Mouse (Mus musculus): ENCODE measurements around the gene Retreg2.

The Retreg2 gene

DNA sequence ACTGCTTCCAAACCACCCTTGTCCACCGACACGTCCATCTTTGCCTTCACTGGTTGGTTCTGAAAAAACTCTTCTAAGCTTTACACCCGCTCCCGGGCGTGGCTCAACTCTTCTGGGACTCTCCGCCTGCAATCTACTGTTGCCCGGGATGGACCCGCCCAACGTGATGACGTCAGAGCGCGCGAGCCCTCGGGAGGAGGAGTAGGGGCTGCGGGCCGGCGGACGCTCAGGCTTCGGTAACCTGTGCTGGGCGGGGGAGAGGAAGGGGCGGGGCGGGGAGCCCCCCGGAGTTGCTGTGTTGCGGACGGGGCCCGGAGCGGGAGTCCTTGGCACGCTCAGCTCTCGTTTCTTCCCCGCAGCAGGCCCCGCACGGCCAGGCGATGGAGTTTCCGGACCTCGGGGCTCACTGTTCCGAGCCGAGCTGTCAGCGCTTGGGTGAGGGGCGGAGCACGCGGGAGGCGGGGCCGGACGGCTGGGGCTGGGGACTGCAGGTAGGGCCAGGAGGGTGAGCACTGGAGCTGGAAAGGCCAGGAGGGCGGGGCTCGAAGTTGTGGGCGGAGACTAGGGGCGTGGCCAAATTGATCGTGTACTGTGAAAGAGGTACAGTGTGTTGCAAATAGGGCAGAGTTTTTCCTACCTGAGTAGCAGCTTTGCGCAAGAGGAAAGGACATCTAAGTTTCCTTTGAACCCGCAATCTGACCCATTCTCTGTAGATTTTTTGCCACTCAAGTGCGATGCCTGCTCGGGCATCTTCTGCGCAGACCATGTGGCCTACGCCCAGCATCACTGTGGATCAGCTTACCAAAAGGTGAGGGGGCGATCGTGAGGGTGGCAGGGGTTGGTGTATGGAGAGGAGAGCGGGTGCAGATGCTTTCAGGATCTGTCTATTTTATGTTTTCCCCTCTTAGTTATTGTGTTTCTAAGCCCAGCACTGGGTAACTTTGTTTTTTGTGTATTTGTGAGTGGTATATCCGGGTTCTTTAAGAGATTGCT lies 26.2 kb downstream of the Retreg2 start, which contains the start of gene Zfand2b:
Gene Zfand2b (plus strand): TSS at position 175 of the 993 bp plus-strand sequence.
- peak; percentile 98 for DNase-seq

DNA sequence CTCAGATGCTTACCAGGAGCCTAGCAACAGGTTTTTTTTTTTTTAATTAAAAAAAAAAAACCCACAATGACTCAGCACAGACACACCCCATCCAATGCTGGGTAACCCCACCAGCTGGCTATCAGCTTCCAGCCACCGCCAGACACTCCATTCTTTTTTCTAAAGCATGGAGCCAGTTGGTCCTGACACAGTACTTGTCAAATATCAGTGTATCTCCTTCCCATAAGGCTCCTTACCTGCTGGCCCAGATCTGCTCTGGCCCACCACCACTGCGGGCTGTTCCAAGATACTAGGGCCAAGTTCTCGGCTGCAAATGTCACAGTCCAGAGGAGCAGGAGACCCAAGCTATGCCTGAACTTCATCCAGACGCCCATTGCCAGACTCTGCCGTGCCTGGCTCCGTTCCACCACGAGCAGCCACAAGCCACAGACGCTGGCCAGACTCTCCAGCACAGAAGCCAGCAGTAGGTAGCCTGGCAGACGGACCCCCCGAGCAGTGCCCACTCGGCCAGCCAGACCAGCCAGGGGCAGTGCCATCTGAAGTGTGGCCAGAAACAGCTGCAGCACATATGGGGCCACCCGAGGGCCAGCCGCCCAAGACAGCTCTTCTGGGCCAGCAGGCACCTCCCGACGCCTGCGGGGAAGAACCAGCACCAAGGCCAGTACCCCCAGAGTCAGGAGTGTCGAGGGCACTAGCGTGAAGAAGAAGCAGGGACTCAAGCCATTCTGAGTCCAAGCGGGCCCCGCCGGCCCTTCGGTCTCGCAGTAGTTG lies 36.9 kb downstream of the Retreg2 start:
- peak; percentile 29 for DNase-seq

DNA sequence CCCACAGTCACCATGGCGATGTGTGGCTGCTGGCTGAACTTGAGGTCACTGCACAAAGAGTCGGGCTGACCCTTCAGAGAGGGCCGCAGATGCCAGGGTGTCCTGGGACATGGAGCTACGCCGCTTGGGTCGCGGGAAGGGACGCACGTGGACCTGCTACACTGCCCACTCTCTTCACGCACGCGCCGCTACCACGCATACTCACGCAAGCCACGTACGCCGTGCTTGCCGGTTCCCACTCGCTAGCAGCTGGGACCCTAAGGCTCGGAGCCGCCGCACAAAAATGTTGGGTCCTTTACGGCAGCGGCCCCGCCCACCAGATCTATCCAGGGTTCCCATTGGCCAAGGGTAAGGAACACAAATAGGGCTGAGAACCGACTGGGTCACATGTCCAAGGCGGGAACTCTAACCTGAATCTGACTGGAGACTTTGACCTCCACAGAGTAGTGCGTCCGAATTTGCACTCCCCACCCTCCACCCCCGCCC lies 37.6 kb downstream of the Retreg2 start, which contains the start of gene Abcb6:
Gene Abcb6 (minus strand): TSS at position 288 of the 486 bp plus-strand sequence.
- peak; percentile 93 for DNase-seq

DNA sequence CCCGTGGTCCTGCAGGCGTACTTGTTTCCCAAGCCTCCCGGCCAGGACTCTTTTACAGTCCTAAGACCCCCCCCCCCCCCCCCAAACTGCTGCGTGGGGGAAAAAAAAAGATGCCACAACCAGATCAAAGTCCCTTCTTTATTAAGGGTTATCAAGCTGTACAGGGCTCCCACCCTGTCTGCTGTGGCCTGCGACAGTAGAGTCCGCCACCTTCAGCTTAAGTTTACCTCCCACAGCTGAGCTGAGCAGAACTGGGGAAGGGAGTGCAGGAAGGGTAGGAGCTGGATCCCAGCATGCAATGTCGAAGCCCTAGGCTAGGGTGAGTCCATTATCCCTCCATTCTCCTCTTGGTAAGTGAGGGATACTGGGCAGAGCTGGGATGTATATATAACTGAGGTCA lies 38.2 kb downstream of the Retreg2 start:
- no peak for DNase-seq

DNA sequence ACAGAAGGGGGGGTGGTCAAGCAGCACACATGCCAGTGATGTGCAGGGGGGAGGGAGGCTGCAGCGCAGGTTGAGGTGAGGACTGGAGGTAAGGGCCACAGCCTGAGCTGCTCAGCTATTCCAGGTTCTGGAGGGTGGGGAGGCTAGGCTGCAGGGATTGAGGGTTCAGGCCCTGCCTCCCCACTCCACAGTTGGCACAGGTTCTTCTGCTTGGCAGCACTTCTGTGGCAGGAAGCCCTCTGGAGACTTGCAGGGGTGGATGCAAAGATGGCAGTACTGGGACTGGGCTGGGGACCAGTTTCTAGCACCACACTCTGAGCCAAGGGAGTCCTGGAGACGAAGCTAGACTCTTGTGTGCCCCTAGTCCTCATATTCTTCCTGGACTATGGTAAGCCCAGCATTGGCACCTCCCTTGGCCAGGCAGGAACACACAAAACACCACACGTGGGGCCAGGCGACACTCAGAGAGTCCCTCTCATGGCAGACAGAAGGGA lies 38.8 kb downstream of the Retreg2 start:
- DNase-seq = no peak

DNA sequence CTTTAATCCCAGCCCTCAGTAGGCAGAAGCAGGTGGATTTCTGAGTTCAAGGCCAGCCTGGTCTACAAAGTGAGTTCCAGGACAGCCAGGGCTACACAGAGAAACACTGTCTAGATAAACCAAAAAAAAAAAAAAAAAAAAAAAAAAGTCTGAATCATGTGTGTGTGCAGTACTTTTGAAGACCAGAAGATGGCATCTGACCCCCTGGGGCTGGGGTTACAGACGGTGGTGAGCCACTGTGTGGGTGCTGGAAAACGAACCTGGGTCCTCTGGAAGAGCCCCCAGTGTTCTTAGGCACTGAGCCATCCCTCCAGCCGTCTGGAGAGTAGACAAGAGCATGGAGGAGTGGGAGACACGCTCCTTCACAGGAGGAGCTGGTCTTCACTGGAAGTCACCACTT lies 39.6 kb downstream of the Retreg2 start:
- no peak for DNase-seq

DNA sequence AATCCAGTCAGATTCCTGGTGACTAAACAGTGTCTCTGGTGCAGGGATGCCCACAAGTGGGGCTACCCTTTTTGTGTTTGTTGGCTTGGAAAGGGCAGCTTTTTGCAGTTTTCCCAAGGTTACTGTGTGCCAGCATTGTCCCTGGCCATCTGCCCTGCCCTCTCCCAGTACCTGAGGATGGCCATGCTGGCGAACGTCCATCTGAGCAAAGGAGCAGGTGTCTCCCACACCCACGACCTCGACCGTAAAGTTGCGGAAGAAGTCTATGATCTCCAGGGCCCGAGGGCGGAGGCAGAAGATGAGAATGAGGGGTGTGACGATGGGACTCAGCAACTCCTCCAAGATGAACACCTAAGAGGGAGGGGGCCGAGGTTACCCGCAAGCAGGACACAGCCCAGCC lies 42.9 kb downstream of the Retreg2 start:
- no peak for DNase-seq

DNA sequence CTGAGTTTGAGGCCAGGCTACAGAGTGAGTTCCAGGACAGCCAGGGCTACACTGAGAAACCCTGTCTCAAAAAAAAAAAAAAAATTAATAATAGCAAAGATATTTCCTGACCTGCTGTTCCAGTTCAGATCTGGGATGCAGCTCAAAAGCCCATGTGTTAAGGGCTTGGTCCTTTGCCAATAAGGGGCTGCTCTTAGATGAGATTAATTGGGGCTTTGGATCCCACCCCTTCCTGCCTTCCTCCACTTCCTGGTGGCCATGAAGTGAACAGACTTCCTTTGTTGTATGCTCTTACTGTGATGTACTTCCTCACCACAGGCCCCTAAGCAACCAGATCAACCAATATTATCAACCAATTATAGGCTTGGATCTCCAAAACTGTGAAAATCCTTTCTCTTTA lies 44.5 kb downstream of the Retreg2 start:
- DNase-seq = no peak

DNA sequence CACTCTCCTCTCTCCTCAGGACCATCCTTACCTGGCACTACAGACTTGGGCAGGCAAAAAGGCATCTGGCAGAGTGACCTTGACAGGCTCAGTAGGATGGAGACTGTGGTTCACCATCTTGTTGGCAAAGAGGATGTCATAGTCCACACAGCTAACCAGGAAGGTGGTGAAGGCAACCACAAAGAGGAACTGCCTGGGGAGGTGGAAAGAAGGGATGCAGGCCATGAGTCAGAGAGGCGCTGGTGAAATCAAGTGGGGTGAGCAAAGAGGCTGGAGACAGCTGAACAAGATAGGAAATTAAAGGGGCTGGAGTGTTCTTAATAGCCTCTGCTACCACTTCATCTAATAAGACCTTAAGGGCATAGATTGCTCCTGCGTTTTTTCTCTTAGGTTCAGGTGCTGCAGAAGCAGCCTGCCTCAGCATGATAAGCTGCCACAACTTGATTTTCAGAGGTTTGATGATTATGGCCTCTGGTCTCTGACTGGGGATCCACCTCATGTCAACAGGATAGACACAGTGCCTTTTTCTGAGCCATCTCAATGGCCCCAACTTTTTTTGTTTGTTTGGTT lies 45.4 kb downstream of the Retreg2 start:
- no peak for DNase-seq

DNA sequence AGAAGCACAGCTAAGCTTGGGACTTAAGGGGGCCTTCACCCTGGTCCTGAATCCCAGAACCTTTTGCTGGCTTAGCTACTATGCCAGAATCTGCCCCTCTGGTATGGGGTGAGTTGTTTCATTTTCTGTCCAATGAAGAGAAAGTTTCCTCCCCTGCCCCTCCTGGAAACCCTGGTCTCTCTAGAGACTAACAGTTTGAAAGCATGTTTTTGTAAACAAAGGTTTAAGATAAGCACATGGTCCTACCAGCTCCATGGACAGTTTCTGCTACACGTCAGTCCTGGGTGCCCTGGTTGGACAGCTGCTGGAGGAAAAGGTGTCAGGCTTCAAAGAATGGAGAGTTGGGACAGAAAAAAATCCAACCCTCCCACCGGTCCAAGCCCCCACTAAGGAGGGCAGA lies 48.0 kb downstream of the Retreg2 start:
- DNase-seq = no peak

DNA sequence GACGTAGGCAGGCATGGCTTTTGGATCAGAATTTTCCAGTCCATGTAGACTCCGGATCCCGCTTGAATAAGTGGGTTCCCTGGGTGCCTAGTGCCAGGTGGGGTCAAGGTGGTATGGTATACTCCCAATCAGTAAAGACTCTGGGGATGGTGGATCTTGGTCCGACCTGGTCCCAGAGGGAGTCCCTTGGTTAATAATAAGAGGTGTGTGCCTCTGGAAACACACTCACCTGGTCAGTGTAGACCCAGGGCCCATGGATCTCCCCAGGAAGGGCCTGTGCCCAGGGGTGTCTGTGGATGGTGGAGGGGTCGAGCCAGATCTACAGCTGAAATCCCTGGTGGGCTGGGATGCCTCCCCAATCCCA lies 48.7 kb downstream of the Retreg2 start:
- DNase-seq = no peak

DNA sequence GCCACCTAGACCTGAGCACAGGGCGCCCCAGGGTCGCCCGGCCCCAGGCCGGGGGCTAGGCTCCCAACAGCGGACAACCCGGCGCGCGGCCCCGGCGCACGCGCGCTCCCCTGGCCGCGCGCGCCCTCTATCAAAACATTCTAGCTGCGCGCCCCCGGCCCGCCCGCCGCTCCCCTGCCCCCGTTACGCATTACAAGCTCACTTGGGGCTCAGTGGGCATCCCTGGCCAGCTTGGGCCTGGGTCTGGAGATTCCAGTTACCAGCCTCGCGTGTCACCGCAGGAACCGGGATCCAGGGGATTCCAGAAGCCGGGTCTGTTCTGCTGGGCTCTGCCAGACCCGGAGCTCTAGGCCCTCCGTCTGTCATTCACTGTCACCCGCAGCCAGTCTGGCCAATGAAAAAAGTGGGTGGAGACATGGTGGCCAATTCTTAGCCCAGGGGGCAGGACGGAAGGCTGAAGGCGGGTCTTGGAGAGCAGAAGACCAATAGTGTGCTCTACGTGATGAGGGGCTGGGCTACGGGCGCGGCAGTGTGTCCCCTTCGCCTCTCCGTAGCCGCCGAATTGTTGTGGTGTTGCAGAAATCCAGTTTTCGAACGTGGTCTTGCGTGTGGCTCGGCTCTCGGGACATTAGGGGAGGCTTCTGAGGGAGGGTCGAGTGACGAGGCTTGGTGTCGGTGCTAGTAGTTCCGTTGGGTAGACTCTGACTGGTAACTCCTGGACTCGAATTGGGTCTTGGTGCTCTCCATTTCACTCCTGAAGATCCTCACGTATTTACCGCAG lies 49.2 kb downstream of the Retreg2 start, which contains the start of the genes Ankzf1 and Atg9a:
Gene Ankzf1 (plus strand): TSS at position 530 of the 781 bp plus-strand sequence.
Gene Atg9a (minus strand): TSS at position 575 of the 781 bp plus-strand sequence.
- peak; percentile 99 for DNase-seq

DNA sequence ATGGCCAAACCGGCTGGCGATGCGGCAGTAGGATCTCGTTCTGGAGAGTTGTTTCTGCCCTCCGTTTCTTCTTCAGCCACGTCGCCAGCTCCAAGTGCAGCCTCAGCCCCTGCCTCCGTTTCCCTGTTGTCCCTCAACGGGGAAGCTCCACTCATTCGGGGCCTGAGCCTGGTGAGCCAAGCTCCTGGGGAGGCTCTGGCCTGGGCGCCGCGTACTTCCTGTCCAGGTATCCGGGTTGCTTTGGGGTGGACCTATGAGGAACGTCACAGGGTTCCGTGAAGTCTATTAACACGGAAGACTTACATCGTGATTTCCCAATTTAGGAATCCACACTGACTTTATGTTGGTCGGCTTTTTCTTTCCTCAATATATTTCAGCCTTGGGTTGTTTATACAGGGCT lies 49.9 kb downstream of the Retreg2 start:
- peak; percentile 48 for DNase-seq
